Mouse (Mus musculus) common myeloid progenitor, adult 5-6 weeks (primary cell): Measurements from ENCODE around the gene Fstl4. TPM values are rescaled to one million over a fixed set of nuclear protein-coding genes. Genes with fewer than 3 reads are reported as not detected.

ENCODE experiments used
- ATAC-seq: replicated peaks from 2 replicates; pipeline ENCODE4 v1.8.0; 2016; ENCODE audit warnings: low read depth, mild to moderate bottlenecking, moderate TSS enrichment, inconsistent platforms; ENCODE audit not compliant: poor library complexity, severe bottlenecking
- total RNA-seq: library from RNA; stranded (forward); fragments of 200-1000, 187-1606 nt; gene quantifications from 2 replicates; pipeline ENCODE4 v1.2.3, GENCODE M21; 2017

The Fstl4 gene
- total RNA-seq, 1 experiment from 2014 or later = not detected

GRCm38 (mm10) chr11:52888150-52888549 lies 123.7 kb downstream of the Fstl4 start:
- no peak for ATAC-seq

GRCm38 (mm10) chr11:52889527-52889926 lies 125.1 kb downstream of the Fstl4 start:
- ATAC-seq = no peak

GRCm38 (mm10) chr11:52890156-52890555 lies 125.7 kb downstream of the Fstl4 start:
- no peak for ATAC-seq

- ATAC-seq = no peak
These were observed 139.7 kb downstream of the Fstl4 start for GRCm38 (mm10) chr11:52904101-52904500.

GRCm38 (mm10) chr11:52910788-52911187 lies 146.4 kb downstream of the Fstl4 start:
- ATAC-seq = no peak

GRCm38 (mm10) chr11:52914431-52914830 lies 150.0 kb downstream of the Fstl4 start:
- ATAC-seq = peak; percentile 64

GRCm38 (mm10) chr11:52915648-52916047 lies 151.2 kb downstream of the Fstl4 start:
- ATAC-seq = no peak

- ATAC-seq = no peak
These were observed 155.0 kb downstream of the Fstl4 start for GRCm38 (mm10) chr11:52919231-52919960.

GRCm38 (mm10) chr11:52924196-52924595 lies 159.8 kb downstream of the Fstl4 start:
- ATAC-seq = no peak

GRCm38 (mm10) chr11:52928321-52928720 lies 163.9 kb downstream of the Fstl4 start:
- ATAC-seq = no peak

GRCm38 (mm10) chr11:52939336-52940070 lies 175.1 kb downstream of the Fstl4 start:
- no peak for ATAC-seq

GRCm38 (mm10) chr11:52942967-52943366 lies 178.5 kb downstream of the Fstl4 start:
- no peak for ATAC-seq

GRCm38 (mm10) chr11:52954995-52955394 lies 190.6 kb downstream of the Fstl4 start:
- no peak for ATAC-seq

- no peak for ATAC-seq
These were observed 204.4 kb downstream of the Fstl4 start for GRCm38 (mm10) chr11:52968809-52969208.

- no peak for ATAC-seq
These were observed 206.0 kb downstream of the Fstl4 start for GRCm38 (mm10) chr11:52970396-52970795.

GRCm38 (mm10) chr11:52986986-52987385 lies 222.6 kb downstream of the Fstl4 start:
- ATAC-seq = no peak

- ATAC-seq = no peak
These were observed 230.3 kb downstream of the Fstl4 start for GRCm38 (mm10) chr11:52994688-52995087.

GRCm38 (mm10) chr11:52996434-52997093 lies 232.1 kb downstream of the Fstl4 start:
- no peak for ATAC-seq

GRCm38 (mm10) chr11:52997421-52997820 lies 233.0 kb downstream of the Fstl4 start:
- ATAC-seq = no peak

- ATAC-seq = no peak
These were observed 235.8 kb downstream of the Fstl4 start for GRCm38 (mm10) chr11:53000226-53000625.

GRCm38 (mm10) chr11:53003361-53003760 lies 238.9 kb downstream of the Fstl4 start:
- ATAC-seq = no peak
